9 mouse cellular contexts compared by ENCODE assay signal in the genomic region with DNA sequence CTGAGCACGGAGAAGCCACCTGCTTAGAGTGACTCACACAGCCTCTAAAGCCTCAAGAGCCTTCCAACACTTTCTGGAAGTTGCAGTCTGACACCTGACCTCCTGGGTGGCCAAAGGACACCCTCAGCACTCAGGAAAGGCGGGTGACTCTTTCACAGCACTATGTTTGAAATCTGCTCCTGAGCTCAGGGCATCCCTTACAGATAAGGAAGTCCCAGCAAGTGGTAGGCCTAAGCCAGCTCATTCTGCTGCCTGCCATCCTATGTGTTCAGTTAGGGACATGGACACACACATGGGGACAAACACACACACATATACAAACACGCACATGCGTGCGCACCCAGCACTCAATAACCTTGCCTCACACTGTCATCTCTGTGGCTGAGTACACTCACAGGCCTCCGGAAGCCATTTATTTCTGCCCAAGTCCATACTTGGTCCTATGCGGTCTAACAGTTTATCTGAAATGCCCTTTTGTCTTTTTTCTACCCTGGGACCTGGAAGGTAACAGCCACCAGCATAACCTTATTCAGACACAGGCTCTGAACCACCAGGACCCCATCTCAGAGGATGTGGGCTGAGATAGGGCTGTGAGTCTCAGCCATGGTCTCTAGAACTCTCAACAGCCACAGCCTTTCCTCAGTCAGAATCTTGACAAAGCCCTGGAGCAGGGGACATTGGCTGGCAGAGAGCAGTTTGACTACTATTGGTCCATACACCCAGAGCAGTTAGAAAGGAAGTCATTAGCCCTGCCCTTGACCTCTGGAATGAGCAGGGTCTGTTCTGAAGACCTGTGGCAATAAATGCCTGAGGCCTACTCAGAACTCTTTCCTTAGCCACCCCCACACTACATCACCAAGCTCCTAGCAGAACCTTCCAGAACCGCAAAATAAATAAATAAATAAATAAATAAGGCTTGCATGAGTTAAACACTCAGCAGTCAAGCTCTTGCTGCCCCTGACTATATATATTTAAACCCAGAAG. TPM values are rescaled to one million over a fixed set of nuclear protein-coding genes. Genes with fewer than 3 reads are reported as not detected.
DNase-seq lines count a peak whose midpoint lies in the region; ATAC-seq and TF ChIP-seq lines count a peak whose summit lies in the region.
"Had no signal": no experiment of that assay in that cellular context is flagged by ENCODE, and none has a peak within 500 bp of the region (broad histone marks: within the 10 kb centered on the region; RNA-seq: fewer than 3 reads in every experiment).

No protein-coding gene starts in this region.

- WGBS in neural tube, embryonic 11.5 days, result 90% methylated on average over 8 of the region's 8 CpGs
- WGBS in limb, embryonic 13.5 days, result 84% methylated on average over 8 of the region's 8 CpGs
- WGBS in lung, adult 2 months, result 66% methylated on average over 8 of the region's 8 CpGs

- TF ChIP-seq CTCF in lung, adult 2 months (IDR thresholded peaks at IDR 0.05; ENCODE audit: insufficient read depth, low read length), result no peak

- no peak for ATAC-seq in neural tube, embryonic 11.5 days (ENCODE audit: insufficient read depth, low FRiP score, low TSS enrichment)
- ATAC-seq in limb, embryonic 13.5 days (ENCODE audit: low FRiP score, low read depth), result no peak

- H3K36me3 ChIP-seq in neural tube, embryonic 11.5 days (ENCODE audit: control insufficient read depth, insufficient read depth, low read length), result peaks cover 6% of the 10 kb centered on the region; the same call in 1 of the 2 replicates
- peaks cover 54% of the 10 kb centered on the region for H3K36me3 ChIP-seq in limb, embryonic 13.5 days

- H3K4me1 ChIP-seq in neural tube, embryonic 11.5 days (ENCODE audit: control insufficient read depth, insufficient read depth, low read length), result peaks cover 16% of the 10 kb centered on the region
- H3K4me1 ChIP-seq in limb, embryonic 13.5 days, result peaks cover 65% of the 10 kb centered on the region
- H3K4me1 ChIP-seq in lung, adult 2 months (ENCODE audit: control insufficient read depth, insufficient read depth, low read length), result peaks cover 51% of the 10 kb centered on the region

- no peak overlapping the region for H3K4me3 ChIP-seq in neural tube, embryonic 11.5 days (ENCODE audit: low read depth, low read length)
- no peak overlapping the region for H3K4me3 ChIP-seq in limb, embryonic 13.5 days
- H3K4me3 ChIP-seq in lung, adult 2 months (replicated peaks; ENCODE audit: extremely low read depth, low read depth, low read length), result no peak overlapping the region

- H3K4me2 ChIP-seq in neural tube, embryonic 11.5 days (ENCODE audit: low read depth), result no peak overlapping the region
- no peak overlapping the region for H3K4me2 ChIP-seq in limb, embryonic 13.5 days (replicated peaks)

- H3K27me3 ChIP-seq in neural tube, embryonic 11.5 days (ENCODE audit: control insufficient read depth, insufficient read depth, low read length), result no peaks in the 10 kb centered on the region
- H3K27me3 ChIP-seq in limb, embryonic 13.5 days, result no peaks in the 10 kb centered on the region

- H3K9ac ChIP-seq in neural tube, embryonic 11.5 days (ENCODE audit: low read length), result no peak overlapping the region
- H3K9ac ChIP-seq in limb, embryonic 13.5 days, result peak overlapping the region; percentile 54

- peak; percentile 37 for DNase-seq in cerebellum, adult 9-11 months
- no peak for DNase-seq in cerebellum, adult 11 months
- DNase-seq in neural tube, embryonic 11.5 days (ENCODE audit: low spot score), result no peak
- no peak for DNase-seq in neural tube, embryonic 10.5 days (ENCODE audit: extremely low spot score, low spot score)
- peak; percentile 30 to 39 for DNase-seq in thymus, postnatal 36 days
- no peak for DNase-seq in ovary, postnatal 14 days (ENCODE audit: low spot score)
- DNase-seq in lung, adult 2 months, result no peak
- DNase-seq: gastrocnemius, postnatal 10 days had no signal

- H3K9me3 ChIP-seq in neural tube, embryonic 11.5 days (ENCODE audit: control insufficient read depth, low read length), result no peaks in the 10 kb centered on the region
- no peaks in the 10 kb centered on the region for H3K9me3 ChIP-seq in limb, embryonic 13.5 days

- no peak for TF ChIP-seq POLR2A in lung, adult 2 months (IDR thresholded peaks at IDR 0.05; ENCODE audit: borderline replicate concordance, extremely low read depth, low read depth, low read length)

- H3K27ac ChIP-seq in neural tube, embryonic 11.5 days (ENCODE audit: low read depth, low read length), result peak overlapping the region; percentile 83
- peak overlapping the region; percentile 97 for H3K27ac ChIP-seq in limb, embryonic 13.5 days

RNA-seq across cellular contexts. Expression of gene Myh9, which starts 42.2 kb away (rescaled TPM):
- polyA plus RNA-seq in neural tube, embryonic 11.5 days (2014; fragmentation: Nextera tagmentation; extraction: Ambion mirVana), result 24.5 and 25.3 TPM in 2 replicates
- polyA plus RNA-seq in limb, embryonic 13.5 days (2015; fragmentation: Nextera tagmentation; extraction: Ambion mirVana), result 34.1 and 38.1 TPM in 2 replicates
- polyA plus RNA-seq in lung, adult 2 months (2012; rRNA removed), result 133 and 162 TPM in 2 replicates

RNA-seq across cellular contexts. Expression of gene Apol8, which starts 43.0 kb away (rescaled TPM):
- 0.08 TPM in 1 of 2 replicates, not detected in the other for polyA plus RNA-seq in neural tube, embryonic 11.5 days (2014; fragmentation: Nextera tagmentation; extraction: Ambion mirVana)
- 0.18 TPM in 1 of 2 replicates, not detected in the other for polyA plus RNA-seq in limb, embryonic 13.5 days (2015; fragmentation: Nextera tagmentation; extraction: Ambion mirVana)
- 0.05 TPM in 1 of 2 replicates, not detected in the other for polyA plus RNA-seq in lung, adult 2 months (2012; rRNA removed)

Comparison
In these comparisons a context has a peak if more than half of its experiments do, and no peak if none do; other contexts are left out.
1. DNase-seq: peak in cerebellum, adult 9-11 months (single experiment) and thymus, postnatal 36 days (2 of 2); none in cerebellum, adult 11 months (single experiment), neural tube, embryonic 11.5 days (single experiment), neural tube, embryonic 10.5 days (single experiment), ovary, postnatal 14 days (single experiment) and lung, adult 2 months (single experiment).